Mouse (Mus musculus): Measurements from ENCODE around the gene Gkn3.

Gene Gkn3

DNA sequence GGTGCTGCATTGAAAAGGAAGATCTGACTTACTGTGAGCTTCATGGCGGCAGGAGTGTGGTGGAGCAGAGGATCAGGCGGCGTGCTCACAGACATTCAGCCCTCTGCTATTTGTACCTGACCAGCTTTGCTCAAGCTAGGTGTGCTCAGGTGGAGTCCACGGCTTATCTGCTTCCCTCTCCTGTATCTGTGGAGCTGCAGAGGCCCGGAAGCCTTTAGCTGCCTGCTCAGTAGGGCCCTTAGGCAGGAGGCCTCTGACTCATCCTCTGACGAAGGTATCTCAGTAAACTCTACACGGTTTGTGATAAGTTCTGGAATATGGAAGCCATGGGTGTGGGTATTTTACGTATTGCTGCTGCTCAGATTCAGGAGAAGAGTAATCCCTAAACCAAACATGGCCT, 37.9 kb downstream of the Gkn3 start, which contains the start of gene Gkn1:
Gkn1 (minus strand) TSS at position 114 of the 400 bp plus-strand sequence.
- no peak for DNase-seq

- DNase-seq = no peak
Observed at GRCm38 (mm10) chr6:87335935-87336295, 52.8 kb downstream of the Gkn3 start.

DNA sequence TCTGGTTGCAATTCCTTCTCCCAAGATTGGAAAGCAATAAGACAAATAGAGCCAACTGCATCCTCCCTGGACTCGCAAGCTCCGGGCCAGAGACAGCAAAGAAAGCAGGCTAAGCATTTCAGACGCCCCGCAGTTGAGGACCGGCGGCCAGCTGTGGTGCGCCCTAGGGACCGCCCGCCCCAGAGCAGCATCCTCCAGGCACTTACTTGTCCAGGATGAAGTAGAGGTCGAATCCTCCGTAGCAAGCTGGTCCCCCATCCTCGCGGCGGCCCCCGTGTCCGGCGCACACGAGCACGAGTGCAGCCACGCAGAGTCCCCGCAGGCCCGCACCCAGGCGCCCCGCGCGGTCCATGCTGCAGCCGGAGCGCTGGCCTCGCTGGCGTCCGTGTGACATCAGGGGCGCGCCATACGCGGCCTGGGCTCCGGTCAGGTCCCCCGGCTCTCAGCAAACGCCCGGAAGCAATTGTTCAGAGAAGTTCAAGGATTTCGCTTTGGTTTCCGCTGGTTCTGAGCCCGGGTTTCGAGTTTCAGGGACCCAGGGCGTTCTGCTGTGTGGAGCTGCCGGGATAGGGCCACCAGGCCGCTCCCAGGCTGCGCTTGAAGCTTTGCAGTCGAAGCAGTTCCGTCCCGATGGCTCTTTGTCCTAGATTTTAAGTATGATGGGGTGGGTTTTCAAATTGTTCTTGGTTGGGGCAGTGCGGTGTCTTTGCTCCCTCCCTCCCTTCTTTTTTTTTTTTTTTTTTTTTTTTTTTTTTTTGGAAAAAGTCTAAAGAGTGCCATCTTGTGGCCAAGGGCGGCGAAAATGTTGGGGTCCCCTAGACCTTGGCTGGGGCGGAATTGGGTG, 53.4 kb downstream of the Gkn3 start, which contains the start of gene Antxr1:
Antxr1 (minus strand) TSS at position 731 of the 844 bp plus-strand sequence.
- DNase-seq = peak; percentile 70

DNA sequence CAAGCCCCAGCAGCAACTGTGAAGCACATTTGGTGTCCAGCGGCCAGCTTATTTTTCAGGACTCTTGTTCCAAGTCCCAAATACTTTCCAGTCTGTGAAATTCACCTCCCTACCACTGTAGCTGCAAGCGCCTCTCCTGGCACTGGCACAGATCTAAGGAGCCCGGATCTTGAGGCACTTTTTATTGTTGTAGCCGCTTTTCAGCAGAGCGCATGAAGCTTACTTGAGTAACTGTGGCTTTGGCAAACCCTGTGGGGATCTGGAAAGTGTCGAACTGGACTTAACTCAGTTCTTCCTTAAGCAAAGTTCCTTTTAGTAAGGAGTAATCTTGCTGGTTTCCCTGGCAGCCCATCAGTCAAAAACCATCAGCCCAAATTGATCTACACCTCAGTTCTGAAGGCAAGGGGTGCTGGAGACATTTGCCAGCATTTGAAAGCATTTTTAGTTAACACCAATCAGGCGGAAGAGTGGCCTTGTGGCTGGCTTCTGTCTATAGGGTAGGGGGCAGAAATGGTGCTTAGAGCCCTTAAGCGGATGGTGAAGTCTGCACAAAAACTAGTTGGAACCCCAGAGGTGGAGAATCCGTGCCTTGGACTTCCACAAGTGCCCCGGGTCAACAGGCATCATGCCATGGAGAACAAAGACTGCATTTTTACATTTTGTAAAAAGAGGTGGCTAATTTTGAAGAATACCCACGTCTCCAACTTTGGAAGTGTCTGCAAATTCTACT, 54.2 kb downstream of the Gkn3 start:
- DNase-seq = peak; percentile 39
